Mouse (Mus musculus): ENCODE data around the gene Inpp5k. TPM values are rescaled to one million over a fixed set of nuclear protein-coding genes. Genes with fewer than 3 reads are reported as not detected.
A peak's percentile ranks its signal among the peaks of the same experiment; 100 is the strongest.

Gene Inpp5k
- total RNA-seq, 1 experiment from 2014 or later: 59.6 TPM

GRCm38 (mm10) chr11:75660941-75661800 is 30.4 kb downstream of the Inpp5k start:
- no peak for ATAC-seq (replicated peaks in 1 of 2; ENCODE audit: insufficient read depth in 1 of 2, low FRiP score in 2 of 2, low TSS enrichment in 1 of 2, low read depth in 1 of 2, poor library complexity in 2 of 2, severe bottlenecking in 2 of 2)

GRCm38 (mm10) chr11:75662131-75662530 is 31.3 kb downstream of the Inpp5k start:
- ATAC-seq (replicated peaks in 1 of 2; ENCODE audit: insufficient read depth in 1 of 2, low FRiP score in 2 of 2, low TSS enrichment in 1 of 2, low read depth in 1 of 2, poor library complexity in 2 of 2, severe bottlenecking in 2 of 2): no peak

- no peak for ATAC-seq (replicated peaks in 1 of 2; ENCODE audit: insufficient read depth in 1 of 2, low FRiP score in 2 of 2, low TSS enrichment in 1 of 2, low read depth in 1 of 2, poor library complexity in 2 of 2, severe bottlenecking in 2 of 2)
Measured at GRCm38 (mm10) chr11:75666296-75666695, 35.5 kb downstream of the Inpp5k start.

GRCm38 (mm10) chr11:75668621-75669020 is 37.8 kb downstream of the Inpp5k start:
- ATAC-seq (replicated peaks in 1 of 2; ENCODE audit: insufficient read depth in 1 of 2, low FRiP score in 2 of 2, low TSS enrichment in 1 of 2, low read depth in 1 of 2, poor library complexity in 2 of 2, severe bottlenecking in 2 of 2): no peak

GRCm38 (mm10) chr11:75669176-75669852 is 38.5 kb downstream of the Inpp5k start:
- peak; percentile 30 to 44; a peak in 2 of 4 replicates for ATAC-seq (replicated peaks in 1 of 2; ENCODE audit: insufficient read depth in 1 of 2, low FRiP score in 2 of 2, low TSS enrichment in 1 of 2, low read depth in 1 of 2, poor library complexity in 2 of 2, severe bottlenecking in 2 of 2)

- no peak; a peak in 1 of 4 replicates for ATAC-seq (replicated peaks in 1 of 2; ENCODE audit: insufficient read depth in 1 of 2, low FRiP score in 2 of 2, low TSS enrichment in 1 of 2, low read depth in 1 of 2, poor library complexity in 2 of 2, severe bottlenecking in 2 of 2)
Measured at GRCm38 (mm10) chr11:75669853-75670200, 39.0 kb downstream of the Inpp5k start.

- ATAC-seq (replicated peaks in 1 of 2; ENCODE audit: insufficient read depth in 1 of 2, low FRiP score in 2 of 2, low TSS enrichment in 1 of 2, low read depth in 1 of 2, poor library complexity in 2 of 2, severe bottlenecking in 2 of 2): no peak
Measured at GRCm38 (mm10) chr11:75671426-75672180, 40.8 kb downstream of the Inpp5k start.

- ATAC-seq (replicated peaks in 1 of 2; ENCODE audit: insufficient read depth in 1 of 2, low FRiP score in 2 of 2, low TSS enrichment in 1 of 2, low read depth in 1 of 2, poor library complexity in 2 of 2, severe bottlenecking in 2 of 2): no peak
Measured at GRCm38 (mm10) chr11:75673411-75673810, 42.6 kb downstream of the Inpp5k start.

- no peak for ATAC-seq (replicated peaks in 1 of 2; ENCODE audit: insufficient read depth in 1 of 2, low FRiP score in 2 of 2, low TSS enrichment in 1 of 2, low read depth in 1 of 2, poor library complexity in 2 of 2, severe bottlenecking in 2 of 2)
Measured at GRCm38 (mm10) chr11:75674875-75675274, 44.1 kb downstream of the Inpp5k start.

- ATAC-seq (replicated peaks in 1 of 2; ENCODE audit: insufficient read depth in 1 of 2, low FRiP score in 2 of 2, low TSS enrichment in 1 of 2, low read depth in 1 of 2, poor library complexity in 2 of 2, severe bottlenecking in 2 of 2): no peak
Measured at GRCm38 (mm10) chr11:75677881-75678746, 47.3 kb downstream of the Inpp5k start.

GRCm38 (mm10) chr11:75678747-75679438 is 48.1 kb downstream of the Inpp5k start, which contains the start of gene Crk:
Gene Crk (plus strand): TSS chr11:75679259.
- ATAC-seq (replicated peaks in 1 of 2; ENCODE audit: insufficient read depth in 1 of 2, low FRiP score in 2 of 2, low TSS enrichment in 1 of 2, low read depth in 1 of 2, poor library complexity in 2 of 2, severe bottlenecking in 2 of 2): peak; percentile 91 to 96

GRCm38 (mm10) chr11:75679439-75680171 is 48.8 kb downstream of the Inpp5k start:
- ATAC-seq (replicated peaks in 1 of 2; ENCODE audit: insufficient read depth in 1 of 2, low FRiP score in 2 of 2, low TSS enrichment in 1 of 2, low read depth in 1 of 2, poor library complexity in 2 of 2, severe bottlenecking in 2 of 2): peak; percentile 51 to 53; a peak in 3 of 4 replicates

- ATAC-seq (replicated peaks in 1 of 2; ENCODE audit: insufficient read depth in 1 of 2, low FRiP score in 2 of 2, low TSS enrichment in 1 of 2, low read depth in 1 of 2, poor library complexity in 2 of 2, severe bottlenecking in 2 of 2): no peak
Measured at GRCm38 (mm10) chr11:75684462-75684861, 53.7 kb downstream of the Inpp5k start.

- ATAC-seq (replicated peaks in 1 of 2; ENCODE audit: insufficient read depth in 1 of 2, low FRiP score in 2 of 2, low TSS enrichment in 1 of 2, low read depth in 1 of 2, poor library complexity in 2 of 2, severe bottlenecking in 2 of 2): no peak
Measured at GRCm38 (mm10) chr11:75684956-75685355, 54.2 kb downstream of the Inpp5k start.

GRCm38 (mm10) chr11:75687343-75687993 is 56.7 kb downstream of the Inpp5k start:
- no peak; a peak in 1 of 4 replicates for ATAC-seq (replicated peaks in 1 of 2; ENCODE audit: insufficient read depth in 1 of 2, low FRiP score in 2 of 2, low TSS enrichment in 1 of 2, low read depth in 1 of 2, poor library complexity in 2 of 2, severe bottlenecking in 2 of 2)

All from hematopoietic stem cell, adult 5-6 weeks (primary cell).